Mouse (Mus musculus) heart, adult 18-20 months (tissue): ENCODE data around the gene Rabgap1l. TPM values are rescaled to one million over a fixed set of nuclear protein-coding genes. Genes with fewer than 3 reads are reported as not detected.

Experiments used
- DNase-seq, 2 experiments: peaks; one replicate each; pipeline ENCODE4 v3.0.0; 2021 to 2022; ENCODE audit warnings: mixed read lengths in 1 of 2
- total RNA-seq, 2 experiments: library from RNA; stranded (reverse); gene quantifications; 2 replicates each; pipeline ENCODE4 v1.2.3; 2021

Rabgap1l gene
- total RNA-seq, 2 experiments from 2014 or later = 66.6 to 73.2 TPM

DNA sequence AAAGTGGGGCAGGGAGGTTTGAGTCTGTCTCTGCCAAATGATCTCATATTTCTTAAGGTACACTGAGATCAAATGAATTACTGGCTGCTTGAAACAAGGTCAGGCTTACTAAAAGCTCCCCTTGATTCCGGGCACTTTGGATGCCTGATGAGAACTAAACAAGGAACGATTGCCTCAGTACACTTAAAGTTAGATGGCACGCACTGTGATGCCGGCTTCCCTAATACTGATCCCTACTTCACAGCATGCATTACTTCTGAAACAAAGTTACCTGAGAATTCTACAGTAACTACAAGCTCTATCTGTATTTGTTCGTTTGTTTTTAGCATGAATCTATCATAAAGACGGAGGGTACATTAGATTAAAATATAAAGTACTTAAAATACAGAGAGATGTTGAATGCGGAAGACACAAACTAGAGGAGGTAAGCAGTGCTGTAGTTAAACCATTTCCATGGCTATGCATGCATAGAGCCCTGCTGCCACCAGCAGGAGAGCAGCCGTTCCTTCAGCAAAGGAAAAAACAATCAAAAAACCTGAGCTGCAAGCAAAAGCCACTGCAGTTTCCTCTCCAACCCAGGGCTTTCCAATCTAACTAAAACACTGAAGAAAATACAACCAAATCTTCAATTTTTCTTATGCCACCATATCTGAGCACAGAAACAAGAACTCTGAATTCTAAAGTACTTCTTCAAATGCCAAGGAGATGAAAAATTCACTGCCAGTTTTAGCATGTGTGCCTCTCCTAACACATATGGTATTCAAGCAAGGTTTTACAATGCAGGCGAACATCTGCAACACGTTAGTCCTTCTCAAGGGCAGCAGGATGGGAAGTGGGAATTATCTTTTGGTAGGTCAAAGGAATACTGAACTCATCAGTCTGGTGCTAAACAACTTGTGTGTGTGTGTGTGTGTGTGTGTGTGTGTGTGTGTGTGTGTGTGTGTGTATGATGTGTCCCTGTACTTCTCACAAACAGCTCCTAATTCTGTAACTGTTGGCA, 415.4 kb downstream of the Rabgap1l start:
- DNase-seq = peak in 1 of 2 experiments; percentile 7

DNA sequence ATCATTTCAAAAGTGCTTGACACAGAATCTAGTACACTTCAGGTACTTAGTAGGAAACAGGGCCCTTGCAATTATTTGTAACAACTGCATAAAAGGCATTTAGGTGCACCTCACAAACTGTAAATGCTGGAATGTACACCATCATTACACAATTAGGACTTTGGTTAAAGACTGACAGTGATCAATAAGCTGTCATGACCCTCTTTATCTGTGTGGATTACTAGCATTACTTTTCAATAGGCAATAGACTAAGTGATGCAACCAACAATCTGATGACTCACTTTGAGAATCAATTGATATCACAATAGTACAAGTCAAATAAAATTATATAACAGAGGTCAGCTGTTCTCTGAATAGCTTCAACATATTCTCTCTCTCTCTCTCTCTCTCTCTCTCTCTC, 418.5 kb downstream of the Rabgap1l start:
- no peak for DNase-seq

DNA sequence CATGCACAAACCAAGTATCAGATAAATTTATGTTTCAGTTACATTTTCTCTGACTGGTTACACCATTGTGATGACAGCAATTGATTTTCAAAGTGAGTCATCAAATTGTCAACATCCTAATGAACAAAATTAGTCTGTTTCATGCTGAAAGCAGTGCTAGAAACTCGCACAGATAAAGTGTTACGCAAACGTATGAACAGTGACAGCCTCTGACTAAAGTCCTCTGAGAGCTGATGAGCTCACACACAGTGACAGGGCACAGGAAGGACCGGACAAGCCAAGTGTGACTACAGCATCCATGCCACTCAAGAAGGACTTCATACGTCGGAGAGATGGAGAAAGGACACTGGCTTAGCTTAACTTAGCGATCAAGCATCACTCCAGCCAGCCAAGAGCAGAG, 419.7 kb downstream of the Rabgap1l start:
- no peak for DNase-seq

DNA sequence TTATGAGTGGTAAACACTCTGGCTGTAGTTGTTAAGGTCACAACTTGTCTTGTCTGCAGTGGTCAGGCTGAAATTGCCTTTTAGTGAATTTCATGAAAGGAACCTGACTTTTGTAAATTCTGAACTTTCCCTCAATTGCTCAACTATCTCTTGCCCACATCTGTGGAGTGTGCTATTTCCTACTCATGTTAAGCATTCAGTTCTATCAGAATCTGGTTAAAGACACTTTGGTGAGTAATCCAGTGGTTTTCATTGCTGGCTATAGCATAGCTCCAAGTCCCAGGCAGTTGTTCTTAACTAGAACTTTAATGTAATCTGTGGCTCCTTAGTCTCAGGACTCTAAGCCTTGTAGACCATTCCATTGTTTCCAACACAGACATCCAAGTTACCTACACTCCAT, 421.3 kb downstream of the Rabgap1l start:
- DNase-seq = no peak

- DNase-seq = no peak
Observed at GRCm38 (mm10) chr1:160370552-160370951, 422.5 kb downstream of the Rabgap1l start.

- no peak for DNase-seq
Observed at GRCm38 (mm10) chr1:160366615-160367014, 426.4 kb downstream of the Rabgap1l start.

- DNase-seq = no peak
Observed at GRCm38 (mm10) chr1:160357268-160357667, 435.7 kb downstream of the Rabgap1l start.

DNA sequence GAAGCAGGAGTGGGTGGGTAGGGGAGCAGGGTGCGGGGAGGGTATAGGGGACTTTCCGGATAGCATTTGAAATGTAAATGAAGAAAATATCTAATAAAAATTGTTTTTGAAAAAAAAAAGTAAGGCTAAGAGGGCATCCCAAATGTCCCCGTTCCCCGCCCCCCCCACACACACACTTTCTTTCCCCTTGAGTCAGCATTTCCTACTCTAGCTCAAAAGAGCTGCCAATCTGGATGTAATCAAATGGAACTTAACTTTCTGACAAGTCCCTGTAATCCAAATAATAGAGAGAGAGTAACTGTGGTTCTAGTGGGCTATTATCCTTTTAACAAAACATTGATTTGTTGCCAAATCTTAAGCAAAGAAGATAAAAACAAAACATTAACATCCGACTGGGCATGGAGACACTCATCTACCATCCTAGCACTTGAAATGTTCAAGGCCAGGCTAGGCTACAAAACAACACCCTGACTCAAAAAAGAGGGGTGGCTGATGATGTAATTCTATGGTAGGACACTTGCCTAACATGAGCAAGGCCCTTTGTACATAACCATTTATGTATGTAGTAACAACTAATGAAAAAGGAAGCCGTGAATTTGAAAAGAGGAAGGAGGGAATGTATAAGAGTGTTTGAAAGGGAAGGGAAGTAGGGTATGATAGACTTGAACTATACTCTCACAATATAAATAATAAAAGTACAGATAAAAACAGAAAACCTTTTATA, 439.1 kb downstream of the Rabgap1l start:
- DNase-seq = no peak

DNA sequence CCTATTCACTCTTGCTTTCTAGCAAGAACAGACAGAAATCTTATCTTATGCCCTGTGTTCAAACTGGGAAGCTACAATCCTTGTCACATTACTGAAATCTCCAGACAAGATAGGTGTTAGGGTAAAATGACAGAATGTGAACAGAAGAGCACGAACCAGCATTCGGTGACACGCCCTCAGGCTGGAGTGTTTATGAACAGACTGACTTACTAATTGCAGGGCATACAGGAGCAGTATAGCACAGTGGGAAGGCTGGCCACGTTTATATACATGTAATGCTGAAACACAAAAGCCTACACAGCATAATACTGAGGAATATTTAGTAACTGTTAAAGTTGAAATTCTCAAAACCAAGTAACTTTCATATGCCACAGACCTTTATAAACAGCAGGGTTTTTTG, 440.7 kb downstream of the Rabgap1l start:
- no peak for DNase-seq

DNA sequence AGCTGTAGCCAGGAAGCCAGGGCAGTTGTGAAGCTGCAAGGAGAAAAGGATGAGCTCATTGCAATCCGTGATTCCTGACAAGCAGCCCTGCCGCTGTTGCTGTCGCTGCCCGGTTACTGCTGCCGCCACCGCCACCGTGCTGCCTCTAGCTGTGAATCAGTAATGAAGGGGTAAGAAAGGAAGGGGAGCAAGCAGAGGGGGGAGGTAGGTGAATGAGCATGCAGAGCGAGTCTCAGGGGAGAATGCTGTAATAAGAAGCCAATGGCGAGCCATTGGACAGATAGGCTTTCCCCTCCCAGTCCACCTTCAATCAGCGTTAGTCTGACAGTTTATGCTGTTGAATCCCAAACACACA, 441.2 kb downstream of the Rabgap1l start:
- peak; percentile 20 to 34 for DNase-seq

DNA sequence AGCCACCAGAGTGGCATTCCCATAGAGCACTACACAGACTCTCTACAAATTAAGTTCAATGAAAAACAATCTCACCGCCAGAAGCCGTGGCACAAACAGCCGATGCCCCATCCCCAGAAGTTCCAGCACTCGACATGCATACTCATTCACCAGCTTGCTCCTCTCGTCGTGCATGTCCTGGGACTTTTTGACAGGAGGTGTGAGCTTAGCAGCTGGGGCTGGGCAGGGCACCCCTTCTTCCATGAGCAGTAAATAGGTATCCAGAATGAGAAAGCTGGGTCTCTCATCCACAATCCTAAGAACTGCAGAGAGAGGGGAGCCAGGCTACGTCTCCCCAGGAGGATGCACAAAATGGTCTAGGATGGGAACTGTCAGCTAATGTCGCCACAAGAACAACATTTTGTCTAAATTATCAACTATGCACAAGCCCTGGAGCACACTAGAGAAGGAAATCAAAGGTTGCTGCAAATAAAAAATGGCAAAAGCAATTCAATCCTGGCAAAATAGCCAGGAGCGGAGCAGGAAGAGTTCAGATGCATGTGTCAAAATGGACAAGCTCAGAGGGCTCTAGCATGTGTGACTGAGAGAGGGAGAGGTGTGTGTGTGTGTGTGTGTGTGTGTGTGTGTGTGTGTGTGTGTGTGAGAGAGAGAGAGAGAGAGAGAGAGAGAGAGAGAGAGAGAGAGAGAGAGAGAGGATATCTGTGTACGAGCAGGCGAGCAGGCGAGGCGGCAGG, 441.7 kb downstream of the Rabgap1l start:
- DNase-seq = no peak

- no peak for DNase-seq
Observed at GRCm38 (mm10) chr1:160340653-160341052, 452.4 kb downstream of the Rabgap1l start.

- no peak for DNase-seq
Observed at GRCm38 (mm10) chr1:160339374-160339773, 453.6 kb downstream of the Rabgap1l start.

DNA sequence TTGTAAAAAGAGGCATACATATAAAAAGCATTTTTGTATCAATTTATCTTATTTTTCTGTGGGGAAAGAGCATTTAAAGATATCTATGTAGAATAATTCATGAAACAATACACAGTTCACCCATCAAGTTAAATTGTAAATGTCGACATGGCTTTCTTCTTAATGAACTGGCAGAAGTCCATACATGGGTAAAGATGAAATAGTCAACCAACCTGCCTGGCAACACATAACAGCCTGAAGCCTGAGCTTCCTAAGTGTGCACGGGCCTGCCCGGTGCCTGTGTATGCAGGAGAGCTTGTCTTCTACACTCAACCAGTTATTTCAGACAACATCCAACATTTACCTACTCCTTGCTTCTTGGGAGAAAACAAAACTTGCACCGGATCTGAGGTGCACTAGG, 458.2 kb downstream of the Rabgap1l start:
- no peak for DNase-seq

GRCm38 (mm10) chr1:160330828-160331227, 462.2 kb downstream of the Rabgap1l start:
- no peak for DNase-seq

DNA sequence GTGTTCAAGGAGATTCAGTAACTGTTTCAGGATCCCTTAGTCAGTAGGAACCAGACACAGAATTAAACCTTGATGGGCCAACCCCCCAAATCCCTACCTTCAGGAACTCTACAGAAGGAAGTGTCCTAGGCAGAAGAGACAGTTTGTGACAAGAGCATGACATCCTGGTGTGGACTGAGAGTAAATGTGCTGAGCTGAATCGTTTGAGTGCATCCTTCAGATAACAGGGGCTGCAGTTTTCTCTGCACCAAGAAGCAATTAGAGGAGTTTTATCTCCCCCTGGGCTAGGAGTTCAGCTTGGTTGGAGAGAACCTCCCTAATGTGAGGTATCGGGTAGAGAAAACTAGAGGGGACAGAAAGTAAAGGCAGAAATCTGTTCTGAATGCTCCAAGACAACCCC, 462.8 kb downstream of the Rabgap1l start:
- no peak for DNase-seq

DNA sequence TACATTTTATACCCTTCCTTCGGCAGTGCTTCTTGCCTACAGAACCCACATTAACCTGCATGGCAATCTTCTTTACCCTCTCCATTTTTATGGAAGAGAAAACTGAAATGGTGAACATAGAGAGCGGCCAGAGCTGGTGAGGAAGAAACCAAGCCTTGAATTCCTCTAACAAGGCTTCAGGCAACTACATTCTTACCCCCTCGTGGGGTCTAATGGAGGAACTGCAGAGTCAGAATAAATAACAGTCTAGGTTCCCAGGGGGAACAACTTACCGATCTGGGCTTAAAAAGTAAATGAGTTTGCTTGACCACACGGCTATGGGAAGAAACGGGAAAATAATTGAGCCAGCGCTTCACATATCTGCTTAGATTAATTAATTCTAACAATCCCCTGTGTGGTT, 463.2 kb downstream of the Rabgap1l start:
- DNase-seq = no peak

GRCm38 (mm10) chr1:160327531-160327930, 465.5 kb downstream of the Rabgap1l start:
- DNase-seq = no peak

- no peak for DNase-seq
Observed at GRCm38 (mm10) chr1:160325542-160325941, 467.5 kb downstream of the Rabgap1l start.

DNA sequence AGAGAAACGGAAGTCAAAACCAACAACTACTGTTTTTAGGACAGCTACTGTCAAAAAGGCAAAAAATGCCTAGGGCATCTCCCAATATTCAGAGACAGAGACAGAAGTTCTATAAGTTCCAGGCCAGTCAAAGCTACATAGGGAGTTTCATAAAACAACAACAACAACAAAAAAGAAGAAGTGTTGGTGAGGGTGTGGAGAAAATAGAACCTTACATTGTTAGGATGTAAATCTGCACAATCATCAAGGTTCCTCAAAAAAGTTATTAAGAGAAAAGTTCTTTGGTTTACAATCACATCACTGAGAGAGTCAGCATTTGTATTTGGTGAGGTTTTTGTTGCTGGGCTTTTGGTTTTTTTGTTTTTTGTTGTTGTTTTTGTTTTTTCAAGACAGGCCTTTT, 472.3 kb downstream of the Rabgap1l start:
- DNase-seq = no peak

GRCm38 (mm10) chr1:160318057-160318725, 474.8 kb downstream of the Rabgap1l start:
- DNase-seq = no peak

DNA sequence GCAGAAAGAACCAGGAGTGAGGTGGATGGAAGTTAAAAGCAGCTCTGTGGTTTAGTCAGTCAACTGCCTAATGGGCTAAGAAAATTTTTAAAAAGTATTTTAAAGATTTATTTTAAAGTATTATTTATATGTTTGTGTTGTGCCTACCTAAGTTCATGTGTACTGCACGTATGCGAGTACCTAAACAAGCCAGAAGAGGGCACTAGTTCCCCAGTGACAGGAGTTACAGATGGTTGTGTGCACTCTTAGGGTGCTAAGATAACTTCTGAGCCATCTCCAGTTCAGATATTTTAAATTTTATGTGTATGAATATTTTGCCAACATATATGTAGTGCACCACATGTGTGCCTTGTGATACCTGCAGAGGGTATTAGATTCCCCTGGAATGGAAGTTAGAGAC, 476.8 kb downstream of the Rabgap1l start:
- no peak for DNase-seq
